In the genomic region with DNA sequence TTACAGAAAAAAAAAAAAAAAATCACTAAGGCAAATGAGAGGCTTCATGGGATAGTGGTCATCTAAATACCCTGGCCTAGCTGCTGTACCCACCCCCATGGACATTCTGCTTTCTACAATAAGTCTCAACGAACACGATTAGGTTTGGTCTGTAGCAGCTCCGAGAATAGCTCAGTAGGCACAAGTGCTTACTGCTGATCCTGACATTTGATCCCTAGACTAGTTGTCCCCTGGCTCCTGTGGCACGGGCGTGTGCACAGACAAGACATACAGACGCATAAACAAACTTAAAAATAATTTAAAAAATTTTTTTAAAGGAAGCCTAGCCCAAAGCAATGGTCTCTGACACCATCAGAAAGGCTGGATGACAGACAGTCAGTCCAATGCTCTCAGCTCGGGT, we compare ENCODE assay signal across 8 mouse cellular contexts. TPM values are rescaled to one million over a fixed set of nuclear protein-coding genes. Genes with fewer than 3 reads are reported as not detected.
A peak's percentile ranks its signal among the peaks of the same experiment; 100 is the strongest.
DNase-seq lines count a peak whose midpoint lies in the region; ATAC-seq and TF ChIP-seq lines count a peak whose summit lies in the region.

No protein-coding gene starts in this region.

- H3K27me3 ChIP-seq in kidney, postnatal 0 days (ENCODE audit: insufficient read depth, low read length): no peaks in the 10 kb centered on the region
- no peaks in the 10 kb centered on the region for H3K27me3 ChIP-seq in hindbrain, embryonic 16.5 days (replicated peaks; ENCODE audit: control insufficient read depth, insufficient read depth, low read length)
- H3K27me3 ChIP-seq in midbrain, postnatal 0 days (ENCODE audit: insufficient read depth, low read length): no peaks in the 10 kb centered on the region

- peak overlapping the region; percentile 74 for H3K4me3 ChIP-seq in kidney, postnatal 0 days (replicated peaks; ENCODE audit: low read depth, low read length)
- H3K4me3 ChIP-seq in hindbrain, embryonic 16.5 days (ENCODE audit: low read length): peak overlapping the region; percentile 84
- peak overlapping the region; percentile 72 for H3K4me3 ChIP-seq in midbrain, postnatal 0 days (ENCODE audit: low read depth, low read length)

- WGBS in kidney, postnatal 0 days: 5% methylated on average over 7 of the region's 7 CpGs
- 5% methylated on average over 7 of the region's 7 CpGs for WGBS in hindbrain, embryonic 16.5 days
- under 1% methylated on average over 7 of the region's 7 CpGs for WGBS in midbrain, postnatal 0 days

- peak overlapping the region; percentile 74 for H3K4me2 ChIP-seq in kidney, postnatal 0 days (ENCODE audit: low read length)
- peak overlapping the region; percentile 74 for H3K4me2 ChIP-seq in hindbrain, embryonic 16.5 days (ENCODE audit: low read length)
- peak overlapping the region; percentile 68 for H3K4me2 ChIP-seq in midbrain, postnatal 0 days (ENCODE audit: low read depth, low read length, poor library complexity, severe bottlenecking)

- peak overlapping the region; percentile 63 for H3K27ac ChIP-seq in kidney, postnatal 0 days
- peak overlapping the region; percentile 84 for H3K27ac ChIP-seq in hindbrain, embryonic 16.5 days (ENCODE audit: low read depth, low read length)
- H3K27ac ChIP-seq in midbrain, postnatal 0 days (ENCODE audit: low read depth, low read length): peak overlapping the region; percentile 79

- peaks cover 6% of the 10 kb centered on the region; the same call in 1 of the 2 replicates for H3K4me1 ChIP-seq in kidney, postnatal 0 days (replicated peaks; ENCODE audit: insufficient read depth, low read length)
- H3K4me1 ChIP-seq in hindbrain, embryonic 16.5 days (ENCODE audit: control insufficient read depth, insufficient read depth, low read depth, low read length): peaks cover 10% of the 10 kb centered on the region
- H3K4me1 ChIP-seq in midbrain, postnatal 0 days (ENCODE audit: insufficient read depth, low read length): peaks cover 11% of the 10 kb centered on the region; the same call in 1 of the 2 replicates

- H3K36me3 ChIP-seq in kidney, postnatal 0 days (ENCODE audit: insufficient read depth, low read length): peaks cover 11% of the 10 kb centered on the region; the same call in 1 of the 2 replicates
- H3K36me3 ChIP-seq in hindbrain, embryonic 16.5 days (ENCODE audit: control insufficient read depth, insufficient read depth, low read length): peaks cover 6% of the 10 kb centered on the region; the same call in 1 of the 2 replicates
- peaks cover 6% of the 10 kb centered on the region; the same call in 1 of the 2 replicates for H3K36me3 ChIP-seq in midbrain, postnatal 0 days (ENCODE audit: insufficient read depth, low read length)

- no peaks in the 10 kb centered on the region for H3K9me3 ChIP-seq in kidney, postnatal 0 days (replicated peaks; ENCODE audit: low read length)
- H3K9me3 ChIP-seq in hindbrain, embryonic 16.5 days (ENCODE audit: control insufficient read depth, low read length): no peaks in the 10 kb centered on the region
- H3K9me3 ChIP-seq in midbrain, postnatal 0 days (ENCODE audit: low read length): no peaks in the 10 kb centered on the region

- peak; percentile 35 for DNase-seq in kidney, postnatal 0 days (ENCODE audit: low spot score)
- no peak for DNase-seq in kidney, postnatal 10 days
- DNase-seq in embryo, embryonic 11 days: peak; percentile 44
- peak; percentile 10 for DNase-seq in midbrain, postnatal 0 days (ENCODE audit: low spot score)
- no peak for DNase-seq in layer of hippocampus, adult 9-11 months
- DNase-seq in kidney, postnatal 14 days: no peak
- no peak for DNase-seq in urinary bladder, postnatal 10 days (ENCODE audit: low spot score)

- H3K9ac ChIP-seq in kidney, postnatal 0 days (ENCODE audit: low read depth, low read length): peak overlapping the region; percentile 72
- peak overlapping the region; percentile 83 for H3K9ac ChIP-seq in hindbrain, embryonic 16.5 days (ENCODE audit: low read depth, low read length)
- H3K9ac ChIP-seq in midbrain, postnatal 0 days (replicated peaks; ENCODE audit: low read length, poor library complexity, severe bottlenecking): peak overlapping the region; percentile 77

- ATAC-seq in kidney, postnatal 0 days (replicated peaks; ENCODE audit: low FRiP score, low read depth): no peak
- peak; percentile 1; the same call in 1 of the 2 replicates for ATAC-seq in hindbrain, embryonic 16.5 days
- ATAC-seq in midbrain, postnatal 0 days (ENCODE audit: low FRiP score): peak; percentile 21; the same call in 1 of the 2 replicates

- TF ChIP-seq CTCF in kidney, postnatal 0 days (IDR thresholded peaks at IDR 0.05; ENCODE audit: low read depth): no peak
- no peak for TF ChIP-seq CTCF in midbrain, postnatal 0 days (IDR thresholded peaks at IDR 0.05)

RNA-seq across cellular contexts. Expression of a gene that starts 0.6 kb away (rescaled TPM):
- polyA plus RNA-seq in kidney, postnatal 0 days (2015; fragmentation: Nextera tagmentation; extraction: Ambion mirVana): 71.9 and 76.8 TPM in 2 replicates
- 177 and 191 TPM in 2 replicates for polyA plus RNA-seq in hindbrain, embryonic 16.5 days (2015; fragmentation: Nextera tagmentation; extraction: Ambion mirVana)
- 92.2 and 117 TPM in 2 replicates for total RNA-seq in midbrain, postnatal 0 days (2014; rRNA removed)
- polyA plus RNA-seq in midbrain, postnatal 0 days (2015; fragmentation: Nextera tagmentation; extraction: Ambion mirVana): 190 and 195 TPM in 2 replicates

Comparison
In these comparisons a context has a peak if more than half of its experiments do, and no peak if none do; other contexts are left out.
1. DNase-seq: peak in kidney, postnatal 0 days (single experiment), embryo, embryonic 11 days (single experiment) and midbrain, postnatal 0 days (single experiment); none in kidney, postnatal 10 days (single experiment), layer of hippocampus, adult 9-11 months (single experiment), kidney, postnatal 14 days (single experiment) and urinary bladder, postnatal 10 days (single experiment).
2. Peak in every context shown above with its lines, with median percentiles within 50 percentile points of each other: H3K27ac ChIP-seq, H3K4me2 ChIP-seq, H3K4me3 ChIP-seq and H3K9ac ChIP-seq.